Mouse (Mus musculus): Measurements from ENCODE around the gene Aig1.

Gene Aig1

DNA sequence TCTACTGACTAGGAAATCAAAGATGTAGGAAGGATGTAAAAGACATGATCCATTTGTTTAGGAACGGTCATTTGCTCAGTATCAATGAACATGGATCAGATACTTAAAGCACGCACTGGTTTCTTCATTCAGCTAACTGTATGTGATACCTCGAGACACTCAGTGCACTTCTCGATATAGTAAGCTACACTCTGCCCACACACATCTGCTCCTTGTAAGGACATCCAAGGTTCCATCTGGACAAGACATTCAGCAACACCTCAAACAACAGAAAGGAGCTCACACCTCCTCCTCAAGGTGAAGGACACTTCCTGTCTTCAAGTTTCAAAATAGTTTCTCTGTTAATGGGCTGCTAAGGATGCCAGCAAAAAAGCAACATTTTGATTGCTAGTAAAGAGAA is 23.9 kb downstream of the Aig1 start:
- WGBS, result 66% methylated on average over 4 of the region's 4 CpGs

DNA sequence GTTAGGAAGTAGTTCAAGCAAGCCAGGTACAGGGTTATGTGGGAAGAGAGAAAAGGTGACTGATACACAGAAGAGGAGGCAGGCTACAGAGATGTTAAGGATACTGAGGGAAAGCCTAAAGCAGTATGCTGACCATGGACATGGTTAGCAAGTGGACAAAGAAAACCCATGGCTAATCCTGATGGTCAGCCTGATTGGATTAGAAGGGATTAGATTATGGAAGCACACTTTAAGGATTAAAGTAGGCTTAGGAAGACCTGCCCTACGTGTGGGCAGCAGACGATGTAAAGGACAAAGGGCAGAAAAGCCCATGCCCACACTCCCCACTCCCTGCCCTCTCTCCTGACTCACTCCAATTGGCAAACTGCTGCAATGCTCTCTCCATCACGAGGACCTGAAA is 25.0 kb downstream of the Aig1 start:
- 66% methylated on average over 3 of the region's 3 CpGs for WGBS

DNA sequence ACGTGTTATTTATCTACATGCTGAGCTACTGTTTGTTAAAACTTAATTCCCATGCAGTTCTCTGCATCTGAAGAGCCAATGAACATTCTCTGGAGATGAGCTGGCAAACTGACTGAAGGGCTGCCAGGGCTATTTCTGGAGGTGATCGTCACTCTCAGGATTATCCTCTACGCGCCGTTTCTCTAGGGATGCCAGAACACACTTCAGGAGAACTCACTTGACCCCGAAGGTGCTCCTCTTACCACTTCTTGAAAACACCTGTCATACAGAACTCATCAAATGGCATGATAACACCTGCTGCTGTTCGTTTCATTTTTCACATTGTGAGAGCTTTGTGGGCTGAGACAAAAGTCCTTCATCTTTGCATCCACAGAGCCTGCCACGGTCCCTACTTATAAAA is 25.9 kb downstream of the Aig1 start:
- WGBS, result 38% methylated on average over 8 of the region's 8 CpGs

DNA sequence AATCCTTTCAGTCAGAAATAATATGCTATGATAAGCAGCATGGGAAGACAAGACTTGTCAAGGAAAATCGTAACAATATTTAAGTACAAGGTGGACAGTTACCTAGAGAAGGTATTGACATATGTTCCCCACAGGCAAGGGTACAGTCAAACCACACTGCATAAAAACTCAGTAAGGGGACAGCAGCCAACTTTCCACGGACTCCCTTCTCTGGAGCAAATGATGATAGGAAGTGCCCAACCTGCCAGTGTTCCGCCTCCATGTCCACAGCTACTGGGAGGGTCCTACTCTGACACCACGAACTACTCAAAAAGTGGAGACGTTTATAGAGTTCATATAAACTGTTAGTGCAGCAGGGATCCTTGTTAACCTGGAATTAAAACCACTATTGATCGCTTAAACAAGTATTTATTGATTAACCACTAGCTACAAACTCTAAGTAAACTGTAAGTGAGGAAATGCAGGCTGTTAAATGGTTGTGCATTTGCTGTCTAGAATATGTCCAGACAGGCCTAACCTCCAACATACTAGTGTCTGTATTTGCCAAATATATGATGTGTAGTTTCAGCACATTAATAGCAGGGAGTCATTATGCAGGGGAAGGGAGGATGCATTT is 30.2 kb downstream of the Aig1 start:
- WGBS, result 82% methylated on average over 6 of the region's 6 CpGs

DNA sequence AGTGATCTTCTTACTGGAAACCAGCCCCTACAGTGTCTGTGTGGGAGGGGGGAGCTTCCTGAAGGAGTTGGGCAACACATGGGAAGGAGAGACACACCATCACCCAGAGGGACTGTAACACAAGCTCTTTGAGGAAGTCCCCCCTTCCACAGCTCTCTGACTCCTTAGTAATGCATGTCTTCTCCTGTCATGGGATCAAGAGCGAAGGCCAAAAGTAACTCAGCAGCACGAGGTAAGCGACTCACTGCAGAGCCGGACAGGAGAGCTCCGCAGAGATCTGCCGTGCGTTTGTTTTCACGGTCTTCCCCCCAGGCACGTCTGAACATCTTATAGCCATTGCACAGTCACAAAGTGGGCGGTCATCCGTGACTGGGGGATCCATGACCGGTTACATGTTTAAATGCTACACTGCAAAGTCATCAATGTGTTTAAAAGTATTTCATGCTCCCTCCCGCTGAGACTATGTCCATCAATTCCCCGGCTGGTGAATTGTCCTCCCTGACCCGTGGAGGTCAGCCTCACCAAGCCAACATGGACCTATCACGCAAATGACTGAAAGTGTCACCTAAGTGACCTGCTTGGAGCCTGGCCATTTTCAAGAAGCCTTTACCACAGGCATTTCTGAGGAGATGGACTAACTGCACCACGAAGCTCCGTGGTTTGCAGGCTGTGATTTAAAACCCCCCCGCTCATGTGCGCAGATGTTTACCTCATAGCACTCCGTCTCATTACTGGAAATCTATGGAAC is 30.9 kb downstream of the Aig1 start:
- 84% methylated on average over 21 of the region's 21 CpGs for WGBS

DNA sequence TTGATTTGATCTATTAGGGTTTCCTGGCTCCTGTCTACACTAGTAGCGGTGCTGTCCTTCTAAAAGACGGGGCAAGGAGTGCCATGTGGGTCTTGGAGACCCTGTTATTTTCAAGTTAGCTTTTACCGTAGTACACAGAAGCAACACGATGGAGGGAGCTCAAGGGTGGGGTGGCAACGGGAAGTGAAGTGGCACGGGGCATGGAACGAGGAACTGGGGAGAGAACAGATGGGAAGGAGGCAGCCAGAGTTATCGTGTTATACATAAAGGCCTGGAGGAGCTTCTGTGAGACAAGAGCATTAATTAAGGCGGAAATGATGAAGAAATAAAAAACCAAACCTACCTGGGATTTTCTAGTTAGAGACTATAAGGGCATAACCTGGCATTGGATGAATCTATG is 31.8 kb downstream of the Aig1 start:
- WGBS, result 66% methylated on average over 9 of the region's 9 CpGs

DNA sequence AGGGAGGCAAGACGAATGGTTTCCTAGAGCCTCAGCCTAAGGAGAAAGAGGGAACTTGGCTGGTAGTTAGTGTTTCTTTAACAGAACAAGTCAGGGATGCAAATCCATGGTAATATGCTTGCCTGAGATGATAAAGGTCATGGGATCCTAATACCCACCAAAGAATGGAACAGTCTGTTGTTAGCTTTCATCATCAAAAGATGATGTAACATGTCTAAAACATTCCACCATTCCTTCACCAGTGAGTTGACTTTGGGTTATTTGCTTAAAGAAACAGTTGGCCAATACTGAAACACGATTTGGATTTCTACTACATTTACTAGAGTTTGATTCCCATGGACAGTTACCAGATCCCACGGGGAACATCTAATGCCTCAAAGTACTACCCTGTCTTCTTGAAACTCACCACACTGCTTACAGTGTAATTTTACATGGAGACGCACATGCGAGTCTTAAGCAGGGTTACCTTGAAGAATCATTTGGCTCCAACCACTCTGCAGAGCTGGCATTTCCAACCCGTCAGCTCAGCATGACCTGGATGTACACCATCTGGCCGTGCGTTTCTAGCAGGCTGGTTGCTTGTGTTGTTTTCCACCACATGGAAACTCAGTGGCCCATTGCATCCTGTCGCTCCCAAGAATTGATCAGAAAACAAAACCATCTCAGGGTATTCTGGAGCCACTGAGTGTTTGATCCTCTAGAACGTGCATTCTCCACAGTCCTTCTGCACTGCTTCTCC is 32.9 kb downstream of the Aig1 start:
- 86% methylated on average over 10 of the region's 10 CpGs for WGBS

DNA sequence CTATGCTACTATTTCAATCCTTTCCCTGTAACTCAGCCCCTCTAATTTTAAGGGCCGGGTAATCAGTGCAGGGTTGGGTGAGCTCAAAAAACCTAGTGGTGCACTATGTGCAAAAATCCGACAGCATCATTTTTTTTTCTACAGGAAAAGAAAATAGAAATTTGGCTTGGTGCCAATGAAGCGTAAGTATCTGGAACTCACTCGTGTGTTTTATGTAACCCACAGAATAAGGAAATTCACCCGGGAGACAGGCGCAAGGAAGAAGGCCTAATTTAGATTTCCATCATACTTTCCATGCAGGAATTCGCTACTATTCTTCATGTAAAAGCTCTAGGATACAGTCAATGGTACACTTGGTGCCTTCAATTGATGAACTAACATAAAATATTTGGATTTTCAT is 34.7 kb downstream of the Aig1 start:
- WGBS, result 41% methylated on average over 7 of the region's 7 CpGs

DNA sequence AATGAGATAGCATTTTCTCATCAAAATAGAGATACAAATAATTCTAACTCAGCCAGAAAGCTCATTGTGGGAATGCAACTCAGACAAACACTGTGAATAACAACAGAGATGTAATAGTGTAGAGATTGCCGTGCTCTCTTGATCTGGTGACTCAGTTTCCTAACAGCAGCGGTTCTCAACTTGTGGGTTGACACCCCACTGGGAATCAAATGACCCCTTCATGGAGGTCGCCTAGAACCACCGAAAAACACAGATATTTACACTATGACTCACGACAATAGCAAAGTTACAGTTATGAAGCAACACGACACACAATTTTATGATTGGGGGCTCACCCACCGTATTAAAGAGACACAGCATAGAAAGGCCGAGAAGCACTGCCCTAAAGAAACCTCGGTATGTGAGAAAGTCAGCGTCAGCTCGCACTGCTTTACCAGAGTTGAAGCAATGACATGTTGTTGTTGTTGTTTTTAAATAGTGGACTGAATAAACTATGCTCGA is 35.7 kb downstream of the Aig1 start:
- WGBS, result 85% methylated on average over 12 of the region's 12 CpGs

DNA sequence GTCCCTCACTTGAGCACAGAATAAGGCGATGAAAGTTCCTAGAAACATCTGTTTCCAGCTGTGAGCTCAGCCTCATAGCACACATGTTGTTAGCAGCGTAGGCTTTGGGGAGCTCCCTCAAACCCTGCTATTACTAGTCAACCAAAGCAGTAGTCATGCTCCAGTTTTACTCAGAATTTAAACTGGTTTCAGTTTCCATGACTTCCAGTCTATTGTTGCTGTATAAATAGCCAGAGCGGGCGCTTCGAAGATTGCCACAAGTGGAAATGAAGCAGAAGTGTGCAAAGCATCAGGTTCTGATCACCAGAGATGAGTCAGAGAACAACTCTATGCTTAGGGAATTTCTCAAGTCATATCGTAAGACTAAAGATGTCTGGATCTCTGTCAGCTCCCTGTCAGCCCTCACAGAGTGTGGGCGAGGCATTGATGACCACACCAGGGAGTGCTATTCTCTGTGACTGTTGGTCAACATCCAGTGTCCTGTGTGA is 36.2 kb downstream of the Aig1 start:
- WGBS, result 43% methylated on average over 7 of the region's 7 CpGs

DNA sequence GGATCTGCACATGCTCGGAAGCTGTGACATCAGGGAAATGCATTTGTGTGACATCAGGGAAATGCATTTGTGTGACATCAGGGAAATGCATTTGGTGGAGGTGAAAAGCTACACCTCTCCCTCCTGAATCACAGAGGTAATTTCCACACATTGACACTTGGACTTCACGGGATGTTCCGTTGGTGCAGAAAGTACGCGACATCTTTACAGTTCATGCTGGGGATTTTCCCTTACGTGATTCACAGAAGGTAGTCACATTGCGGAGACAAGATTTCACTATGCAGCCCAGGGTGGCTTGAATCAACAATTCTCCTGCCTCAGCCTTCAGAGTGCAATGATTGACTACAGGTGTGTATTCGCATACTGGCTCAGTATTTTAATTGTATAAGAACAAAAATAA is 41.6 kb downstream of the Aig1 start:
- 91% methylated on average over 8 of the region's 8 CpGs for WGBS

DNA sequence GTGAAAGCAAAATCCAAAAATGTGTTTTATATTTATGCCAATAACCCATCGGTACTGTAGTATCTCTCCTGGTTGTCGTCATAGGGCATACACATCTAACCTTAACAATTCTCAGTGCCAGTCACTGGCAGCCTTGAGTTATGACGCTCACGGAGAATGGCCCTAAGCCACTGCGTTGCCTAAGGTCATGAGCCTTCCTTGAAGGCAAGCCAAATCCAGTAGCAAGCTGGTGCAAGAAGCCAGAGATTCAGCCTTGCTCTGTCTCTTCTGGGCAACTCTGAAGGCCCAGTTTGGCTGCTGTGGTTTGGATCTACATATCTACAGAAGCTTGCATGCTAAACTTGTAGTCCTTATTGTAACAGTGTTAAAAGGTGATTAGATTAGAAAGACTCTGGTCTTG is 55.2 kb downstream of the Aig1 start:
- WGBS, result 88% methylated on average over 5 of the region's 5 CpGs

DNA sequence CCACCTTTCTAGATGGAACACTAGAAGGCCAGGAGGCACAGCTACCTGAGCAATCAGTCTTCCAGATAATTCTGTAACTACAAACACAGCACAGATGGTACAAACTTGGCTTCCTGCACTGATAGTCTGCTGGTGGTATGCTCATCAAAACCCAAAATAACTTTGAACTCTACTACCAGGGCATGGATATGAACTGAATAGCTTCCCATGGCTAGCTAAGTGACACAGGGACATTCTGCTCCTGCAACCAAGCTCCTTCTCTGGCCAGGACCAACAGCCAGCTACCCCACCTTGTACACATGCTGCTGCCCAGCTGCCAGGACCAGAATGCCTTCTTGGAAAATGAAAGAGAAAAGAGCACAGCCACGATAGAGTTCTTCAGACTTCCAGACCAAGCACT is 60.5 kb downstream of the Aig1 start:
- 67% methylated on average over 1 of the region's 1 CpGs for WGBS

DNA sequence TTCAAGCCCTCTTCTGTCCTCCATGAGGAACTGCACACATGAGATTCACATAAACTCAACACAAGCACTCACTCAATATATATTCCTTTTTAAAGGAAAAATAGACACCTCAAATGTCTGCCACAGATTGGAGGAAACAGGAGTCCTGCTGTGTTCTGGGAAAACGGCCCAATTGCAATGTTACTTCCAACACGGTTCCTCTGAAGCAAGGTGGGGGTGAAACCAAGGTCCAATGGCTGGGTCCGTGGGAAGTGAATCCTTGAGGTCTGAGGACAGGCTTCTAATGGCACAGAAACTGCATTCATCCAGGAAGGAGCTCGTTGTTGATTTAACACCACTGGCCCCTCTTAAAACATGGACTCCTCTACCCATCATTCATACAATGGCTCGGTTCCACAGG is 67.5 kb downstream of the Aig1 start:
- 83% methylated on average over 5 of the region's 5 CpGs for WGBS

DNA sequence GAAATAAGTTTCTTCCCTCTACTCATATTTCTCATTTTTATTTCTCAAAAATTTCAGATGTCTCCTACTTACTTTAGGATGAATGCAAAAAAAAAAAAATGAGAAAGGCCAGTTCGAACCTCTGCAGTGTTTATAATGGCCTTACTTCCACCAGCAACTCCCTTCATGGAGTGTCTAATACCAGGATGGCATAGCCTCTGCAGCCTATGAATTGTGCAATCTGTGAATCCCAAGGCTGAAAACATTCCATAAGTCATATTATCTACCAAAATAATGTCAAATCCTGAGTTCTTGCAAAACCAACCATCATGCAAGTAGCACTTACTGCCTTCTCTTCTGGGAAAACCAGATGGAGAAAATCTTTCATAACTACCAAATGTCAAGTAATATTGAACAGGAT is 75.3 kb downstream of the Aig1 start:
- 95% methylated on average over 1 of the region's 1 CpGs for WGBS

DNA sequence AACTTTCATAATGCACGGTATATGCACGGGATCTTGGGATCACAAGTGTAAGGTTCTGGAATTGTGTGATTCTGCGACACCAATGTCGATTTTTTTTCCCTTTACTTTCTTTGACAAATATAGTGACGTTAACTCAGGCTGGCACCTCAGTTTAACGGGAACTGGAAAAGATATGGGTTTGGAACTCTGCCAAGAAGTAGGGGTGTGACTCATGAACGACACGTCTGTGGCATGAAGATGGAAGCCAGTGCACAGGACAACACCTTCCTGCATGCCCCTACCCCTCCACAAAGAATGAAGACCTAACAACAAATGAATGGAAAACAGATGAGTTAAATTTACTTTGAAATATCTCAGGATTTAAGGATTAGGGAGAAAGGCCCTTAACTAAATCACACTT is 76.0 kb downstream of the Aig1 start:
- 62% methylated on average over 8 of the region's 8 CpGs for WGBS

DNA sequence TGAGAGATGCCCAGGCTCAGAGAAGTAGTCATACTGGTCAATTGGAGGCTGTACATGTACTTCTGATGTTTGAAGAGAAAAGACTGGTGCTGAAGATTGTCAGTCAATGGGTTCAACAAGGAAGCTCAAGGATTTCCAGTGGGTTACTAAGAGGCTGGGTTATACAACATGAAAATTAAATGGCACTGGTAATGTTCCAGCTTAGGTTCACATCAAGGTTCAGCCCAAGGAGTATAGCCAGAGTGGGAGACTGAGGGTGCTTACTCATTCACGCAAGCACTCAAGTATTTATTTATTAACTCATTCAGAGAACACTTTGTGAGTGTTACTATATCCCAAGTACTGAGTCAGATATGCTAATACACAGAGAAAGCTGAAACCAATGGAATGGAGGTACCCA is 79.2 kb downstream of the Aig1 start:
- WGBS, result 93% methylated on average over 1 of the region's 1 CpGs

DNA sequence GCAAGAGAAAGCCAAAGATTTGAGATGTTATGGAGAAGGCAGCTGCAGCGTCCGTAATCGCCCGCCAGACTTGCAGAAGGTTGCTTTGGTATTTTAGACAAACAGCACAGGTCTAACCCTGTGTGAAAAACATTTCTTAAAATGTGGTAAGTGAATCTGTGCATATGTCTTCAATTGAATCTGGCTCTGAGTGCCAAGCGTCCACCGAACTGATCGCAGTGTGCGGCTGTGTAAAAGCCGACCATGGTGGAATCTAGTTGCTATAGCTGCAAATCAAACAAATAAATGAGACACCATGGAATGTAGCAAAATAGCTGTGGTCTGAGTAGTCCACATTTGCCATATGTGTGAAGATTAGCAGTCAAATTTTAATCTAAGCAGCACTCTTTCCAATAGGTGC is 80.7 kb downstream of the Aig1 start:
- 77% methylated on average over 9 of the region's 9 CpGs for WGBS

DNA sequence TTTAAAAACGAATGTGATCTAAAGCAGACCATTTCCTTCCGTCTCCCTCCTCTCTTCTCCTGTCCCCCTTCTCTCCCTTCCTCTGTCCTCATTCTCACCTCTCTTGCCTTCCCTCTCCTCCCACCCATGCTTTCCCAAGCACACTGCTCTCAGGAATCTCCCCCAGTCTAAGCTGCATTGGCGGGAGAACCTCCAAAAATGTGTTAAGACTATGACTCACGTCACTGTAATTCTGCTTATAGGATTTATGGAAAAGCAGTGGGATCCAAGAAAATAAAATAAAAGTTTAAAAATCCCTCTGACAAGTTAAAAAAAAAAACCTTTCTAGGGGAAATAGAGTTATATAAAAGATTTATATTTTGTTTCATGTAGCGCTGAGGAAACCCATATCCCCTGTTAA is 86.0 kb downstream of the Aig1 start:
- WGBS, result 48% methylated on average over 5 of the region's 5 CpGs

DNA sequence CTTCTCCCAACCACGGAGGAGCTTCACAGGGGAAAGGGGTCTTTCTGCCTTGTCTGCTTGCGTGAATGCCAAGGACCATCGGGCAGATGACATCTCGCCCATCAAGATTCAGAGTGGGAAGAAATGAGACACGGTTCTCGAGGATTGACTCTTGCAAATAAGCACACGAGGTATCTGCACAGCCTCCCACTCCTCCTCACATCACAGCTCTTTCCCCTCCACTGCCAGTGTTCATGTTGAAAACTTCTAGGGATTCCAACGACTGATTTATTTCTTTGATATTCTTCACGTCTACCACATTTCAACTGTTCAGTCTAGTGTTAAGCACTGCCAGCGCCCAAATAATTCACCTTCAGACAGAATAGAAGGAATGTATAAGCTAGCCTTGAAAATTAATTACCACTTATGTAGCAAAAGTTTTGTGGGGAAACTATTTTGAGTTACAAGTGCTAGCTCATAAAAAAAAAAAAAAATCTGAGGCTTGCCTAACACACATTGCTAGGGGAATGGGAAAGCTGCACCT is 86.5 kb downstream of the Aig1 start:
- WGBS, result 58% methylated on average over 10 of the region's 10 CpGs

DNA sequence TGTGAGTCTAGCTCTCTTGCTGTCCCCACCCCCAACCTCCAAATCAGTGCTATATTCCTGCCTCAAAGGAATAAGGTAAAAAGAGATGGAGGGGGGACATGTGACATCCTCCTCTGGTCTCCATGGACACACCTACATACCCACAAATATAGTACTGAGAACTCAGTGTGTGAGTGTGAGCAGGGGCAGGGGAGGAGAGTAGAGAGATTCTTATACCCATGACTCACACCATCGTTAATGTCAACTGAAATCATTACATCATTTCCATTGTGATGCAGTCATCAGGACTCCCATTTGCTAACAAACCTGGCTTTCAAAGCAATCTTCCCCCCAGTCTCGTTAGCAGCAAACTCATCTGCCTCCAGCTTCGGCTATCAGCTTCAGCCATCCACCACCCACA is 92.8 kb downstream of the Aig1 start:
- WGBS, result 30% methylated on average over 3 of the region's 3 CpGs

DNA sequence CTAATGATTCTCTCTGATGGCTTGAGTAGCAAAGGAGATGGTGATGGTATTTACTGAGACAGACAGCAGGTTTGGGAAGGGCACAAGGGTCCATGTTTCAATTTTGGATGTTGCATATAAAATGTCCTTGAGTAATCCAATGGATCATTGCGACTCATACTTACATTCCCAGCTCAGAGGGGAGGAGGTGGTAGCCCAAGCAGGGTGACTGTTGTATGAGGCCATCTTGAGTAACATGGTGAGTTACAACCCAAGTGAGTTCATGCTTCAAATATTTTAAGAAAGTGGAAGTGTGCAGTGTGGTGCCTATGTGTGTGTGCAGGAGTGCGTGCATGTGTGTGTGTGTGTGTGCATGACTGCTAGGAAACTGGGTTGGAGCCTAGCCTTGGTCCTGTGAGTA is 93.4 kb downstream of the Aig1 start:
- 89% methylated on average over 2 of the region's 2 CpGs for WGBS

DNA sequence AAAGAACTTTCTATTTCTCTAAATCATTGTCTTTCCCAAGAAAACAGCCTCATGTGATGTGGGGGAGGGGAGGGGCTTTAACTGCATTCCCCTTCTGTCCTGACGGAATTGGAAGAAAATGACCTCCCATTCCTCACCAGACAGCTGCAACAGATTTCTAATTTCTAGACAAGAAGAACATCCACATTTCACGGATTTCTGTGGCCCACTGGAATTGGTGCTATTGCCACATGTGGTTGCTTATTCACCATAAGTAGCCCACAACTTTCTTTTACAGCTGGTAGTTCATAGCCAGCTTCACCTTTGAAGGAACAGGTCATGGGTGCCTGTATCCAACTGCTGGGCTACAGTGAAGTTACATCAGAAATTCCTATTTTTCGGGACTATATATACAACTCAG is 93.9 kb downstream of the Aig1 start:
- 89% methylated on average over 3 of the region's 3 CpGs for whole genome bisulfite sequencing
